Mouse (Mus musculus) natural killer cell, adult 2 months (primary cell): ENCODE results near the gene Alx1.

Experiments
- DNase-seq, 2 experiments: peaks; one replicate each; pipeline ENCODE4 v3.0.0; 2022; ENCODE audit warnings: low spot score in 2 of 2

Alx1 gene

DNA sequence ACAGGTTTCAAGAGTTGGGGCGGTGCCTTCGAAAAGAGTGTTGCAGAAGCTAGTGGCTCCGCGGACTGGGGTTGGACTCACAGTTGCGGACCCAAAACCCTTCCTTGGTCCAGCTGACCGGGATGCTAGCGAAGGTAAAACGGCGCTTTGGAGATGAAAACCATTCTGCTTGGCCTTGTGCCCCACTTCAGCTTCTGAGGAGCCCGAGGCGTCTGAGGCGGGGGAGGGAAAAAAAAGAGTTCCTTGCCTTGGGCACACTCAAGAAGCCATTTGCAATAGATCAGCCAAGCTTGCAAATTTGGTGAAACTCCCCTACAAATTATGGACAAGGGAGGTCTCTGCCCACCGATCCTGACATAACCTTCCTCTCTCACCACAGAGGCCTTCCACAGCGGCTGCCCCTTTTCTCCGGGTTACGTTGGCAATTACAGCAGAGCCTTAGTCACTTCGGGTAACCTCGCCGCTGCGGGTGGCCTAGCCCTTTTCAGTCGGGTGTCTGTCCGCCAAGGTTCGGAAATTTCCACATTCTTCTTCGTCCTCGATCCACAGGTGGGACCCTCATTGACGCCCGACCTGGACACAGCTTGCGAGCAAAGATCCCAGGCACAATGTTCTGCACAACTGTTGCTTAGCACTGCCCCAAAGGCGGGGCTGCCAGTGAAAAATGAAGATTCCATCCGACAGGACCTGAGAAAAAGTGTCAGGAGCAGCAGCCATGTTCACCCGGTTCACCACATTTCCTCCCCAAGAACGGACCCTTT lies at the start of gene Alx1:
Gene Alx1 (minus strand): TSS at position 486 of the 761 bp plus-strand sequence.
- no peak for DNase-seq

DNA sequence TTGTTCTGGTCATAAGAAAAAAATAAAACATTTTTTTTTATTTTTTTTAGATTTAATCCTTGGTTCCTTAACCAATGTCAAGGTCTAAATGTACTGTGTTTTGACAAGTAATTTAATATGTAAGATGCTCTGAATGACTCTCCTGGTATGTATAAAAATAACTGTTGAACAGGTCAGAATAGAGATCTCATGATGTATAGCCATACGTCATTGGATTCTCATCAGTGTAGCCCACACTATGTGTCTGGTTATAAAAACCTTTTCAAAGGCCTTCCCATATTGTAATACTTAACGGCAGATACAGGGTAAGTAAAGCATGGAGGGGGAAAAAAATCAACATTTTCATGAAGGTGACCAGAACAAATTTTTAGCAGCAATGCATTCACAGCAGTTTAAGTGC lies 19.6 kb upstream of the Alx1 start:
- DNase-seq, result no peak

- DNase-seq, result no peak
Measured at GRCm38 (mm10) chr10:103046623-103047022, 16.6 kb upstream of the Alx1 start.

GRCm38 (mm10) chr10:103045019-103045418 lies 15.0 kb upstream of the Alx1 start:
- no peak for DNase-seq

DNA sequence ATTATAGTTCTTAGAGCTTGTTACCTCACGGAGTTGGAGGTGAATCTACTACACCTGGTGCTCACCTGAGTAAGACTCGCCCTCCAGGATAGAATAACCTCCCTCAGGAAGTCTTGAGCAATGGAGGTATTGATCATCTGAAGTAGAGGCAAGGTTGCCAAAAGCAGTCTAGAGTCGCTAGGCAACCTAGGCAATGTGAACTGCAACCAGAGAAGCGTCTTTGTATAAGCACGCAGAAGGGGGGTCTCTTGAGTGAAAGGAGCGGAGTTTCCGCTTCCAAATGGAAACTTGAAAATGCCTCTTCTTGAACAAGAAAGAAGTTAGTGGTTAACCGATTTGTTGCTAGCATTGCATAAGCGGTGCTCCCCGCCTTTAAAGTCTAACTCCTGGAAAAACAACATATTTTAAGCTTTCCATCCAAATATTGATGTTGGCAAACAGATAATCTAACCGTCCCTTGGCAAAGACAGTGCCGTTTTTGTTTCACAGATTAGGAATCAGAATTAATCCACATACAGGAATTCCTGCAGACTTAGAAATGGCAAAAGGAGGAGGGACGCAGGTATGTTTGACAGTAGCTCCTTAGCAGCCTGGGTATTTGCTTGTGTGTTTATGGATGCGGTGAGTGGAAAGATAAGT lies 5.1 kb upstream of the Alx1 start:
- no peak for DNase-seq

- no peak for DNase-seq
Measured at GRCm38 (mm10) chr10:103030931-103031330, 916 bp upstream of the Alx1 start.

GRCm38 (mm10) chr10:103029132-103029729 lies 784 bp downstream of the Alx1 start:
- DNase-seq, result no peak

- DNase-seq, result no peak
Measured at GRCm38 (mm10) chr10:103028253-103029131, 1.5 kb downstream of the Alx1 start.

DNA sequence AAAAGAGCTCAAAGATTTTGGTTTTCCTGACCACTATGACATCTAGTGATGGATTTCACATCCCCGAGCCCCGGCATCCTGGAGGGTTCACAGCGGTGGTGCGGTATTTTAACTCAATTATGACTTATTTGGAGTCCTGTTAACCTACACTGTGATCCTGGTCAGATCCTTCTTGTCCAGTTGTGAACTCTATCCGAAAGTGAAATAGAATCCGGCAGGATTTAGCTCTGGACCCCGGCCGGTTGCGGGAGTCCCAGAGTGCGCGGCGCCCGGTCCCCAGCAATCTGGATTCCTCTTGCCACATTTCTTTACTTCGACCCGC lies 2.1 kb downstream of the Alx1 start:
- DNase-seq, result no peak

GRCm38 (mm10) chr10:103027226-103027930 lies 2.6 kb downstream of the Alx1 start:
- no peak for DNase-seq

DNA sequence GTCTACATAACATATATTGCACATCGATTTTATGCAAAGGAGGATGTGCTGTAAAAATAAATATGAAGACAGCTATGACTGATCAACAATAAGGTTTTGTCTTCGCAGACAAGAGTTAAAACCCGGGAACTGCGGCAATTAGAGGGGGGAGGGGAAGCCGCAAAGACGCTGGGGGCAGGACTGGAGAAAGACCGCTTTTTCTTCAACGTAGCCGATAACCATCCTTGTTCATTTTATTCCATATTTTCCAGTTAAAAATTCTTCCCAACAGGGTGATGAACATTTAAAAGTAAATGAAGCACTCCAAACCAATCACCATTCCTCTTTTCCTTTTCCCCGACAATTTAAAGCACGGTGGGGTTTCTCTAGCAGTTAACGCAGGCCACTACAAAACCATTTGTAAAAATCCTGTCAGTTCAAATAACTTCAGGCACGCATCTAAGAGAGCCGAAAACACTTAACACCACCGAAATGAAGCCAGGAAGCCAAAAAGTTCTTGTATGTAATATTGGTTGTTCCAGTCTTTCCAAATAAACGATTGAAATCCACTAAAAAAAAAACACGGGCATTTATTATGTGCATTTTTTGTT lies 3.3 kb downstream of the Alx1 start:
- no peak for DNase-seq

- no peak for DNase-seq
Measured at GRCm38 (mm10) chr10:103002556-103002955, 27.5 kb downstream of the Alx1 start.

DNA sequence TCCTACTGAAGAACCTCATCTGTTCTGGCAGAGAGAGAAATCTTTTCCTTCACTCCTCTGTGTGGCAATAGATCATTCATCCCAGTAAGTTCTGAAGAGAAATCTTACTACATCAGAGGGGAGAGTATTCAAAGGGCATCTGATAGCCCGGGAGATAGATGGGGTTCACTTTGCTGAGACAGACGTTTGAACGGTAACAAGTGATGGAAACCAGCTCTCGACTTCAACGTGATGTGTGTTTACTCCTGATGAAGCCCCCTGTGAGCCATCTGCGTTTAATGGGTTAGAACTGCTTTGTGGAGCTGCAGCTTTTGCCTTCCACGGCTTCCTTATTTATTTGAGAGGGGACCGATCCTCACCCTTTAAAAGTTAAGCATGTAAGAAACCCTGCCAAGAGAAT lies 29.1 kb downstream of the Alx1 start:
- DNase-seq, result no peak

GRCm38 (mm10) chr10:102999584-102999983 lies 30.4 kb downstream of the Alx1 start:
- no peak for DNase-seq

DNA sequence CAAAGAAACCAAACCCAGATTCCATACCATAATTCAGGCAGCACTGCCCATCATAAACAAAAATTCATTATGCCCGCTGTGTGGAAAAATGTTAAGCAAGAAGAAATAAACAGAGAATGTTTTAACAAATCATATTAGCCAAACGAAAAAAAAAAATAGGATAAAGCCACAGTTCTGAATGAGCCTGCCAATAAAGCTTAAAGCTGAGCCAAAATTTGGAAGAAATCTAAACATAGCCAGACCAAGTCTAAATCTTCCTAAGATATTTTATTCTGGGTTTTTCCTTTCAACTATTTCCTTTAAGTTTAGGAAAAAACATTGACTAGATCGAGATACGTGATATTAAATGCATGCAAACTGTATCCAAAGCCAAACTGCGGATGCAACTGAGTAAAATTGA lies 54.9 kb downstream of the Alx1 start:
- DNase-seq, result no peak

DNA sequence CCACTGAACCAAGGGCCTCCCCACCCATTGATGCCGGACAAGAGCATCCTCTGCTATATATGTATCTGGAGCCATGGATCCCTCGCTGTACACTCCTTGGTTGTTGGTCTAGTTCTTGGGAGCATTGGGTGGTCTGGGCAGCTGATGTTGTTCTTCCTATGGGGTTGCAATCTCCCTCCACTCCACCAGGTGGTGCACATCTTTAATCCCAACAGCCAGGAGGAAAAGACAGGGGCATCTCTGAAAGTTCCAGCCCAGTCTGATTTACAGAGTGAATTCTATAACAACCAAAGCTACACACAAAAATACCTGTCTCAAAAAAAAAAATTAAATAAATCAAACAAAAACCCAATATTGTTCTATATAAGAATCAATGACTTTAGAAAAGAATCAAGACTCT lies 70.4 kb downstream of the Alx1 start:
- DNase-seq, result no peak
